In genomic region chr1:179047931-179048596, GRCm38 (mm10) we compare ENCODE assay signal across 10 mouse cellular contexts.
"Had no signal": no experiment of that assay in that cellular context is flagged by ENCODE, and none has a peak within 500 bp of the region (broad histone marks: within the 10 kb centered on the region; RNA-seq: fewer than 3 reads in every experiment).

No protein-coding gene starts in this region.

- H3K36me3 ChIP-seq: liver, embryonic 15.5 days; midbrain, embryonic 13.5 days; neural tube, embryonic 15.5 days had no signal

- H3K27me3 ChIP-seq: liver, embryonic 15.5 days; neural tube, embryonic 15.5 days had no signal

- ATAC-seq: lung, postnatal 0 days; midbrain, embryonic 13.5 days had no signal

- DNase-seq: kidney, postnatal 25 days; layer of hippocampus, postnatal 36 days; lung, adult 2 months; lung, postnatal 36 days had no signal

- H3K4me2 ChIP-seq: liver, embryonic 11.5 days; liver, embryonic 15.5 days; midbrain, embryonic 13.5 days; neural tube, embryonic 15.5 days had no signal

- H3K9ac ChIP-seq: liver, embryonic 15.5 days; midbrain, embryonic 13.5 days; neural tube, embryonic 15.5 days had no signal

- H3K27ac ChIP-seq: liver, embryonic 15.5 days; midbrain, embryonic 13.5 days; neural tube, embryonic 15.5 days; stomach, postnatal 0 days had no signal

- H3K4me3 ChIP-seq: liver, embryonic 15.5 days; midbrain, embryonic 13.5 days; neural tube, embryonic 15.5 days had no signal

- H3K9me3 ChIP-seq: liver, embryonic 15.5 days; midbrain, embryonic 13.5 days; neural tube, embryonic 15.5 days had no signal
